Mouse (Mus musculus) testis, adult 2 months (tissue): Measurements from ENCODE around the gene Mtrf1l.

Source experiments
- CTCF ChIP-seq: fragments of 200-500 bp; IDR thresholded peaks from 2 replicates; pipeline ENCODE4 v1.5.1; 2012; ENCODE audit warnings: low read depth, mild to moderate bottlenecking, inconsistent platforms, low read length, moderate library complexity; ENCODE audit not compliant: control insufficient read depth, insufficient read depth, insufficient replicate concordance
- POLR2A ChIP-seq: fragments of 200-500 bp; IDR thresholded peaks from 2 replicates; pipeline ENCODE4 v1.6.1; 2012; ENCODE audit warnings: low read depth, mild to moderate bottlenecking, inconsistent platforms, low read length, moderate library complexity; ENCODE audit not compliant: control insufficient read depth

GRCm38 (mm10) chr10:5862669-5863068, 39.0 kb upstream of the Mtrf1l start:
- TF ChIP-seq POLR2A = no peak
- peak; percentile 11; the same call in 1 of the 2 replicates for TF ChIP-seq CTCF
